In the genomic region with DNA sequence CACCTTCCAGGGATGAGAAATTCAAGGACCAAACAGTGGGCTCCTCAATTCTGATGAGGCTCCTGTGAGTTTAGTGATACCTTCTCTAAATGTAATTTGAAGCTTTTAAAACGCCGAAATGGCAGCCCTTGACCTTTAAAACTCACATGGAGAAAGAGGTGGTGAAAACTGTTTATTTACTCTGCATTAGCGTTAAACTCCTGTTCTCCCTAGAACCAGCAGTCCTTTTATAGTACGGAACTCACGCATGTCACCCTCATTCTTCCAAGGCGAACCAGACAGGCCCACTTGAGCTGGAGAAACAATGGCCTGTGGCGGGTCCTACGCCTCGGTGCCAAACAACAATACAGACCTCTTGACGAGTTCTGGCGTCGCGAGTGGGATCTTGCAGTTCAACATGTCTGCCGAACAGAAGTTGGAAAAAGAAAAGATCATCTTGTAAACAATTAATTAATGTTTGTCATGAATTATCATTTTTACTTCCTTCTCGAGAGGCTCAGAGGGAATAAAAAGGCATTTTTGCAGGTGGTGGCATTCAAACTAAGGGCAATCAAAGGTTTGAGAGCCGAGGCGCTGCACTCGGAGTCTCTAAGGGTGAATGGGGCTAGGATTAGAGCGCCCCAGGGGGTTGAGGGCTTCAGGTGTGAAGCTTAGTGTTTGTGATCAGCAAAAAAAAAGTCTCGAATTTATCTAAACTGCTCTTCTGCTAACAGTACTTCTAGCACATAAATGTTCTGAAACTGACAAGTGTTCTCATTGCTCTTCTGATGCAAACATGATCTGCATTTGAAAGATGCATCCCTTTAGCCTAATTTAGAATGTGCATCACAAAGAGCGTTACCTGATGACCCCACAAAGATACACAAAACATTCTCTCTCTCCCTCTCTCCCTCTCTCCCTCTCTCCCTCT, we compare ENCODE assay signal across 10 mouse cellular contexts. TPM values are rescaled to one million over a fixed set of nuclear protein-coding genes. Genes with fewer than 3 reads are reported as not detected.
DNase-seq lines count a peak whose midpoint lies in the region; ATAC-seq and TF ChIP-seq lines count a peak whose summit lies in the region.
"Had no signal": no experiment of that assay in that cellular context is flagged by ENCODE, and none has a peak within 500 bp of the region (broad histone marks: within the 10 kb centered on the region; RNA-seq: fewer than 3 reads in every experiment).

No protein-coding gene starts in this region.

- 13% methylated on average over 21 of the region's 21 CpGs for WGBS in heart, embryonic 10.5 days
- WGBS in forebrain, embryonic 12.5 days: 3% methylated on average over 21 of the region's 21 CpGs
- 4% methylated on average over 21 of the region's 21 CpGs for WGBS in midbrain, embryonic 11.5 days
- 45% methylated on average over 21 of the region's 21 CpGs for WGBS in intestine, postnatal 0 days

- H3K4me3 ChIP-seq in heart, embryonic 10.5 days: peak overlapping the region; percentile 31
- H3K4me3 ChIP-seq in ES-E14 (ENCODE audit: insufficient read depth in 1 of 2, low read depth in 1 of 2, low read length in 2 of 2, poor library complexity in 1 of 2, severe bottlenecking in 1 of 2): no peak overlapping the region
- no peak overlapping the region for H3K4me3 ChIP-seq in forebrain, embryonic 12.5 days (replicated peaks)
- H3K4me3 ChIP-seq in midbrain, embryonic 11.5 days (ENCODE audit: low read depth, low read length): no peak overlapping the region
- H3K4me3 ChIP-seq in intestine, postnatal 0 days (ENCODE audit: low read depth, low read length): no peak overlapping the region
- H3K4me3 ChIP-seq: megakaryocyte, embryonic 14.5 days; stomach, embryonic 15.5 days had no signal

- no peak for TF ChIP-seq CTCF in intestine, postnatal 0 days (IDR thresholded peaks at IDR 0.05; ENCODE audit: low read depth)

- ATAC-seq in forebrain, embryonic 12.5 days (ENCODE audit: low FRiP score): no peak
- ATAC-seq in midbrain, embryonic 11.5 days (ENCODE audit: low FRiP score): no peak
- no peak for ATAC-seq in CD4-positive, CD25-positive, alpha-beta regulatory T cell, adult 4 months
- no peak for ATAC-seq in intestine, postnatal 0 days

- peak overlapping the region; percentile 29; the same call in 1 of the 2 replicates for H3K4me2 ChIP-seq in forebrain, embryonic 12.5 days
- H3K4me2 ChIP-seq in midbrain, embryonic 11.5 days: peak overlapping the region; percentile 17; the same call in 1 of the 2 replicates
- H3K4me2 ChIP-seq in intestine, postnatal 0 days (replicated peaks; ENCODE audit: low read depth): no peak overlapping the region
- H3K4me2 ChIP-seq: stomach, embryonic 15.5 days had no signal

- peaks cover 22% of the 10 kb centered on the region; the same call in 1 of the 2 replicates for H3K27me3 ChIP-seq in heart, embryonic 10.5 days (ENCODE audit: insufficient read depth, poor library complexity, severe bottlenecking)
- H3K27me3 ChIP-seq in forebrain, embryonic 12.5 days: peaks cover 42% of the 10 kb centered on the region
- H3K27me3 ChIP-seq in midbrain, embryonic 11.5 days (ENCODE audit: control insufficient read depth, insufficient read depth, low read length): no peaks in the 10 kb centered on the region; the same call in 1 of the 2 replicates
- H3K27me3 ChIP-seq in intestine, postnatal 0 days (replicated peaks; ENCODE audit: control insufficient read depth, insufficient read depth, low read length): no peaks in the 10 kb centered on the region
- H3K27me3 ChIP-seq: stomach, embryonic 15.5 days had no signal

- no peaks in the 10 kb centered on the region for H3K9me3 ChIP-seq in heart, embryonic 10.5 days
- no peaks in the 10 kb centered on the region for H3K9me3 ChIP-seq in ES-E14 (ENCODE audit: control insufficient read depth, insufficient read depth, low read depth, low read length)
- no peaks in the 10 kb centered on the region for H3K9me3 ChIP-seq in forebrain, embryonic 12.5 days
- no peaks in the 10 kb centered on the region for H3K9me3 ChIP-seq in midbrain, embryonic 11.5 days (ENCODE audit: control insufficient read depth, low read length)
- H3K9me3 ChIP-seq in intestine, postnatal 0 days (ENCODE audit: control insufficient read depth): no peaks in the 10 kb centered on the region
- H3K9me3 ChIP-seq: megakaryocyte, embryonic 14.5 days; stomach, embryonic 15.5 days had no signal

- no peak overlapping the region for H3K9ac ChIP-seq in ES-E14 (ENCODE audit: insufficient read depth, low read depth, low read length, poor library complexity, severe bottlenecking)
- H3K9ac ChIP-seq in forebrain, embryonic 12.5 days: no peak overlapping the region
- no peak overlapping the region for H3K9ac ChIP-seq in midbrain, embryonic 11.5 days (ENCODE audit: low read length)
- no peak overlapping the region for H3K9ac ChIP-seq in intestine, postnatal 0 days (ENCODE audit: low read depth, low read length)
- H3K9ac ChIP-seq: stomach, embryonic 15.5 days had no signal

- in situ Hi-C loops in ES-E14 (cut with MboI; ENCODE audit: low sequenced_read_pairs in 2 of 2, unreplicated experiment in 2 of 2): no loop called here

- H3K36me3 ChIP-seq in heart, embryonic 10.5 days: no peaks in the 10 kb centered on the region
- H3K36me3 ChIP-seq in ES-E14 (ENCODE audit: control insufficient read depth, insufficient read depth, low read length, poor library complexity, severe bottlenecking): no peaks in the 10 kb centered on the region
- no peaks in the 10 kb centered on the region for H3K36me3 ChIP-seq in forebrain, embryonic 12.5 days (replicated peaks)
- H3K36me3 ChIP-seq in midbrain, embryonic 11.5 days (ENCODE audit: control insufficient read depth, insufficient read depth, low read length): no peaks in the 10 kb centered on the region
- no peaks in the 10 kb centered on the region for H3K36me3 ChIP-seq in intestine, postnatal 0 days (ENCODE audit: control insufficient read depth, insufficient read depth)
- H3K36me3 ChIP-seq: stomach, embryonic 15.5 days had no signal

- peaks cover 14% of the 10 kb centered on the region; the same call in 1 of the 2 replicates for H3K4me1 ChIP-seq in heart, embryonic 10.5 days
- peaks cover 26 to 31% of the 10 kb centered on the region in 2 experiments for H3K4me1 ChIP-seq in ES-E14 (ENCODE audit: control insufficient read depth in 2 of 2, insufficient read depth in 2 of 2, low read length in 2 of 2, poor library complexity in 1 of 2)
- H3K4me1 ChIP-seq in forebrain, embryonic 12.5 days: peaks cover 38% of the 10 kb centered on the region
- peaks cover 11% of the 10 kb centered on the region; the same call in 1 of the 2 replicates for H3K4me1 ChIP-seq in midbrain, embryonic 11.5 days (ENCODE audit: control insufficient read depth, insufficient read depth, low read length)
- H3K4me1 ChIP-seq in intestine, postnatal 0 days (replicated peaks; ENCODE audit: control insufficient read depth, insufficient read depth, low read length): 0 out of 2 replicates have a peak, but pooled peaks cover 3% of the 10 kb centered on the region

- no peak overlapping the region for H3K27ac ChIP-seq in heart, embryonic 10.5 days
- peak overlapping the region; percentile 57 for H3K27ac ChIP-seq in ES-E14 (ENCODE audit: insufficient read depth, low read depth, low read length, poor library complexity, severe bottlenecking)
- no peak overlapping the region for H3K27ac ChIP-seq in forebrain, embryonic 12.5 days
- H3K27ac ChIP-seq in midbrain, embryonic 11.5 days (ENCODE audit: low read depth, low read length): no peak overlapping the region
- no peak overlapping the region for H3K27ac ChIP-seq in intestine, postnatal 0 days (ENCODE audit: low read depth, low read length)
- H3K27ac ChIP-seq: stomach, embryonic 15.5 days had no signal

- DNase-seq in heart, embryonic 10.5 days (ENCODE audit: low spot score): no peak
- no peak for DNase-seq in heart, postnatal 14 days
- DNase-seq in ES-E14 (ENCODE audit: low read depth, low spot score): peak; percentile 82
- DNase-seq in midbrain, embryonic 11.5 days (ENCODE audit: low spot score, missing footprints): peak; percentile 91
- no peak for DNase-seq in c-Kit-positive CD71-positive TER-119-positive erythroid progenitor cells, embryonic 14.5 days (ENCODE audit: low spot score)

- intact Hi-C loops in heart, postnatal 14 days (cut with DNase I): no loop called here

TF ChIP-seq in ES-E14, 5 proteins besides CTCF, POLR2A, EP300 and RAD21:
- TF ChIP-seq CHD2 (IDR thresholded peaks at IDR 0.05; ENCODE audit: low read depth, low read length): peak; percentile 20; the same call in 1 of the 2 replicates
- no peak for TF ChIP-seq HCFC1 (IDR thresholded peaks at IDR 0.05; ENCODE audit: borderline replicate concordance, insufficient read depth, low read length)
- TF ChIP-seq MAFK (IDR thresholded peaks at IDR 0.05; ENCODE audit: insufficient read depth, low read depth, low read length): peak; percentile 64
- TF ChIP-seq ZC3H11A (IDR thresholded peaks at IDR 0.05; ENCODE audit: borderline replicate concordance, low read depth, low read length): no peak
- peak; percentile 84 for TF ChIP-seq ZNF384 (IDR thresholded peaks at IDR 0.05; ENCODE audit: low read depth, low read length)
TF ChIP-seq in ES-E14: peak in this region for 3.

RNA-seq across cellular contexts. Expression of gene Mbip, which starts 47.5 kb away (rescaled TPM):
- polyA plus RNA-seq in heart, embryonic 10.5 days (2016; fragmentation: Nextera tagmentation; extraction: Ambion mirVana): 26.5 and 34.9 TPM in 2 replicates
- total RNA-seq in heart, postnatal 14 days (2021): 10 to 100 TPM in 1 of 2 experiments, 1 to 10 TPM in 1; 8.1 to 10.4 TPM
- 21.7 and 22.4 TPM in 2 replicates for total RNA-seq in ES-E14 (2012; rRNA removed)
- polyA plus RNA-seq in forebrain, embryonic 12.5 days (2016; fragmentation: Nextera tagmentation; extraction: Ambion mirVana): 68.1 and 88.3 TPM in 2 replicates
- 46.0 and 54.0 TPM in 2 replicates for polyA plus RNA-seq in midbrain, embryonic 11.5 days (2014; fragmentation: Nextera tagmentation; extraction: Ambion mirVana)
- polyA plus RNA-seq in CD4-positive, CD25-positive, alpha-beta regulatory T cell, adult 4 months (2017; shearing (Covaris generic)): 10 to 100 TPM; 39.5 to 40.5 TPM
- 11.4 TPM in 2 replicates for polyA plus RNA-seq in intestine, postnatal 0 days (2015; fragmentation: Nextera tagmentation; extraction: Ambion mirVana)

Comparison
In these comparisons a context has a peak if more than half of its experiments do, and no peak if none do; other contexts are left out.
1. DNase-seq: peak in ES-E14 (single experiment) and midbrain, embryonic 11.5 days (single experiment); none in heart, embryonic 10.5 days (single experiment), heart, postnatal 14 days (0 of 2) and c-Kit-positive CD71-positive TER-119-positive erythroid progenitor cells, embryonic 14.5 days (single experiment).